Mouse (Mus musculus): ENCODE measurements around the gene Wrap53.
"Not testable (repeated sequence)": the region's sequence is repeated elsewhere in the genome, so short reads cannot be mapped to it uniquely, and the experiment has no call there.

The Wrap53 gene

DNA sequence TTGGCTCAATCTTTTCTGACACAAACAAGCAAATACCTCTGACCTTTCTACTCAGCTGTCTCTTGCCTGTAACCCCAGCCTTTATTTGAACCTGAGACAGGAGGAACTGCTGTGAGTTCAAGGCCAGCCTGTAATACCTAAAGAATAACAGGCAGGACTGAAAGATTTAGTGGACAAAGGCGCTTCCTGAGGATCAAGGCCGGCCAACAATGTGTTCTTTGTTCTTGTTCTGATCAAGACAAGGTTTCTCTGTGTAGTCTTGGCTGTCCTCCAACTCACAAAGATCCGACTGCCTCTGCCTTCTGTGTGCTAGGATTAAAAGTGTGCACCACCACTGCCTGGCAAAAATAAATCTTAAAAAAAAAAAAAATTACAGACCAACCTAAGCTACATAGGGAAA is 15.7 kb downstream of the Wrap53 start:
- no peak for DNase-seq (ENCODE audit: low read depth)

- DNase-seq (ENCODE audit: low read depth) = no peak
Measured at GRCm38 (mm10) chr11:69563373-69563772, 16.7 kb downstream of the Wrap53 start.

- DNase-seq (ENCODE audit: low read depth) = no peak
Measured at GRCm38 (mm10) chr11:69560896-69561854, 18.9 kb downstream of the Wrap53 start.

DNA sequence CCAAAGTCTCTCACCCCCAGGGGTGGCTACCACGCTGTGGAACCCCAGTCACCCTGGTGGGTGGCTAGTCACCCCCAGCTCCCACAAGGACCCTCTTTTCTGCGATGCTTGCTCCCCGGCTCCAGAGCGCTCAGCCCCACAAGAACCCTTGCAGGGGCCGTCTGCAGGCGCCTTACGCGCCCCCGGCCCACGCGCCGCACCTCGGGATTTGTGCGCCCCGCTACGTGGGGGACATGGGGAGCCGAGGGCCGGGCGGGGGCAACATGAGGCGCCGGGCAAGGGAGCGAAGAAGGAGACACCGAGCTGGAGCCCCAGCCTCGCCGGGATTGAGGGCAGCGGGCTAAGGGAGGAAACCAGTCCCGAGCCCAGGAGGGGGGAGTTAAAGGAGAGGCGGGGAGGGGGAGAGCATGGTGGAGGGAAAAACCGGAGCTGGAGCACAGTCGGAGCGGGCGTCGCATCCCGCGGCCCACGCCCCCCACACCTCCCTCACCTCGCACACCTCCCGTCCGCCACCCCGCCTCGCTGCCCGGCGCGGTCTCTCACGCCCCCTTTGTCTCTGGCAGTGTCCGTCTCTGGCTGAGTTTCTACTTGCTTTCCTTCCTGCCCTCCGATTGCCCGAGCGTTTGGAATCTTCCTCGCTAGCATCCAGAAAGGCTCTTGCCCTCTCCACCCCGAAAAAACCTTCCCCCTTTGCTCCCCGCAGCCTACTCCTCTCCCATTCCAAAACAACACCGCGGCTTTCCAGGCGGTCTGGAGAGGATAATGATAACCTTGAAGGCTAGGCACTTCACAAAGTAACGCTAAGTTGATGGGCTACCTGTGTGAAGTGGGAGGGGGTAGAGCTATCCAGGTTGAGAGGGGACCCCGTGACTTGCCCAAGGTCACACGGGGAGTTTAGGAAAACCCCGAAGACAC is 19.9 kb downstream of the Wrap53 start, which contains the start of gene Efnb3:
Gene Efnb3 (minus strand): TSS at position 355 of the 915 bp plus-strand sequence.
- no peak for DNase-seq (ENCODE audit: low read depth)

GRCm38 (mm10) chr11:69559183-69559582 is 20.9 kb downstream of the Wrap53 start:
- no peak for DNase-seq (ENCODE audit: low read depth)

DNA sequence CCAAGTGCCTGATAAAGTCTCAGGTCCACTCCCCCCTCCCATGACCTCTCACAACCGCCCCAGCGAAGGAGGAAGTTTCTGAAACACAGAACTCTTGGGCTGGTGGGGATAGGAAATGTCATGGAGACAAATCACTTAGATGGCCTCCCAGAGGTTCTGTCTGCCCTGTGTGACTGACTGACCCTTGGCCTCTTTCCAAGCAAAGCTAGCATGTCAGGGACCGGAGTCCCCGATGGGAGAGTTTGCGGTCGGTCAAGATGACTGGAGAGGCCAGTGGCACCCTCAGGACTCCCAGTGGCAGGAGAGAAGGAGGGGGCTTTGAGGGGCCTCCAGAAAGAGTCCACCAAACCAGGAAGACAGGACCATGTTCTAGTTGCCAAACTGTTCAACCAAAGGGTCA is 21.3 kb downstream of the Wrap53 start:
- no peak for DNase-seq (ENCODE audit: low read depth)

- DNase-seq (ENCODE audit: low read depth) = no peak
Measured at GRCm38 (mm10) chr11:69557381-69557958, 22.6 kb downstream of the Wrap53 start.

GRCm38 (mm10) chr11:69554539-69555140 is 25.4 kb downstream of the Wrap53 start:
- no peak for DNase-seq (ENCODE audit: low read depth)

- DNase-seq (ENCODE audit: low read depth) = no peak
Measured at GRCm38 (mm10) chr11:69553341-69553721, 26.7 kb downstream of the Wrap53 start.

DNA sequence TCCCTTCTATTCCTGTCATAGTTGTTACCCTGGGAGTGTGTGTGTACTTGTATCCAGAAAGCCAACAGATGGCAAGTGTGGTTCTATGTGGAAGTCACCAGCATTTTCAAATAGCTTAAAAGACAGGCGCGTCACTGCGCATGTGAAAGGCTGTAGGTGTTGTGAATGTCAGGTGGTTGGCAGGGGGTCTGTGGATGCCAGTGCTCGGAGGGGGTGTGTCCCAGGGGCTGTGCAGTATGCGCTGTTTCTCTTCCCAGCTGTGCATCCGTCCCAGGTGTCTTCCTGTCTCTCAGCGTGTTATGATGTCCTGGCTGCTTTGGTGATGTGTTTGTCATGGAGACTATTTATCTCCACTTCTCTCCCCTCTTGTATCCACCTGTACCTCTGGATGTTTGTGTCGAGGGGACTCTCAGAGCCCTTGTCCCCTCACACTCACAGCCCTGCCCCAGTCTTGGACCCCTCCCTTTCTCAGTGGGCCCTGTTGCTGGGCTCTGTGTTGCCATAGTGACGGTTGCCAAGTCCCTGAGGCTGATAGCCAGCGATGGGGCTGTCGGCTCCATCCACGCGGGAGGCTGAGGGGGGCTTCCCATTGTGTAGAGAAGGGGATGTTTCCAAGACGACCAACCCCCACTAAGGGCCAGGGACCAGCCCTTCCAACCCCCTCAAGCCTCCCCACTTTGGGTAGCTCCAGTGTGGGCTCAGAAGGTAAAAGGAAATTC is 27.3 kb downstream of the Wrap53 start:
- no peak for DNase-seq (ENCODE audit: low read depth)

GRCm38 (mm10) chr11:69551310-69551709 is 28.7 kb downstream of the Wrap53 start:
- no peak for DNase-seq (ENCODE audit: low read depth)

DNA sequence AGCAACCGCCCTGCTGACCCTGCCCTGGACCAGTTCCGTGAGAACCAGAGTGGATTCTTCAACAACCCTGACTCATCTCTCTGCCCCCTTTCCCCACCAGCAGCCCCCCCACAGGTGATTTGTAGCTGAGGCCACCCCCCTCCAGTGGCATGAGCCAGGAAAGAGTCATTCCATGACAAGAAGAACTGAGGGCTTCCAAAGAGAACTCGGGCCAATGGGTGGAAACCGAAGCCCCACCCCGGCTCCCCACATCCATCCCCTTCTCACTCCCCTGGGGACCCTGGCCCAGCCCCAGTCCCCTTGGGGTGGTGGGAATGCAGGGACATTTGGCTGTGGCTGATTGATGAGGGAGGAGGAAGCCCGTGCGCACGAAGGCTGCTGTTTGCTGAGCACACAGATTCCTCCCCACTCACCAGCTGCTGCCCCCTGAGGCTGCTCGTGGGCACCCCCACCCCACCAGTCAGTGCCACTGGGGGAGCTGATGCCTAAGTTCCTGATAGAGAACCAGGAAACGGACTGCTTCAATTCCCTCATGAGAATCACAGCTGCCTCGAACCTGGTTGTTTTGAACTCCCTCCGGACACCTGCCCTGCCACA is 30.9 kb downstream of the Wrap53 start, which contains the start of gene Dnah2:
Gene Dnah2 (minus strand): TSS at position 51 of the 597 bp plus-strand sequence.
- DNase-seq (ENCODE audit: low read depth) = no peak

DNA sequence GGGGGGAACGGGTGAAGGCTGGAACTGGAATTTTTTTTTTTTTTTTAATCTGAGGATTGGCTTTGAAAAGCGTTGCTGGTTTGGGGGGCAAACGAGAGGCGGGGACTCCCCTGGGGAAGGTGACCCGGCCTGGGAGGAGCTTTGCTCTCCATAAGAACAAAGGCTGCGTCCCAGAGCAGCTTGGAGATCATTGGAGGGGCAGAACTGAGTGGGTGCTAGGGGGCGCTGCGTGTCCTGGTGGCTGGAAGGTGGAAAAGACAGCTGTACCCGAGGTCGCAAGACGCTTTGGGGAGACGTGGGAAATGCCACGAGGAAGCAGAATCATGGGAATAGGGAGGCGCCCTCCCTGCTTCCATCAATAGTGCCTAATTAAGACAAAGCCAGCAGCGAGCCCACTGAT is 33.0 kb downstream of the Wrap53 start:
- DNase-seq (ENCODE audit: low read depth) = no peak

GRCm38 (mm10) chr11:69546423-69547053 is 33.5 kb downstream of the Wrap53 start:
- no peak for DNase-seq (ENCODE audit: low read depth)

GRCm38 (mm10) chr11:69545957-69546356 is 34.1 kb downstream of the Wrap53 start:
- DNase-seq (ENCODE audit: low read depth) = no peak

DNA sequence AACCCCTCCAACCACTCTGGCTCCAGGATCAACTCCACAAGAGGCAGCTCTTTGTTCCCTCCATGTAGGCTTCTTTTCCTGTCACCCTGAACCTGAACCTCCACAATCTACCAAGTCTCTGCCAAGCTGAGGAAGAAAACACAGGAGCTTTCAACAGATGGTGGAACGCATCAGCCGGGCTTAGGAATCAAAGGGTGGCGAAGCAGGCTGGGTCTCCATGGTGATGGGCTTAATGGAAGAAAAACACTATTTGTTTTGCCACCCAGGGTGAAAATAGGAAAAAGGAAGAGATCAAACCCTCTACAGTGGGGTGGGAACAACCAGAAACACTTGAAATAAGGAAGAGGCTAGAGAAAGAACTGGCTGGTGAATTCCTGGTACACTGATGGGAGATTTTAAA is 36.5 kb downstream of the Wrap53 start:
- DNase-seq (ENCODE audit: low read depth) = no peak

DNA sequence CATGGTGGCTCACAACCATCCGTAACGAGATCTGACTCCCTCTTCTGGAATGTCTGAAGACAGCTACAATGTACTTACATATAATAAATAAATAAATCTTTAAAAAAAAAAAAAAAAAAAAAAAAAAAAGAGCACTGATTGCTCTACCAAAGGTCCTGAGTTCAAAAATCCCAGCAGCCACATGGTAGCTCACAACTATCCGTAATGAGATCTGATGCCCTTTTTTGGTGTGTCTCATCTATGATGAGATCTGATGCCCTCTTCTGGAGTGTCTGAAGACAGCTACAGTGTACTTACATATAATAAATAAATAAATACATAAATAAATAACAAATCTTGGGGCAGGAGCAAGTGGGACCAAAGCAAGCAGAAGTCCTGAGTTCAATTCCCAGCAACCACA is 38.3 kb downstream of the Wrap53 start:
- DNase-seq (ENCODE audit: low read depth) = not testable (repeated sequence)

DNA sequence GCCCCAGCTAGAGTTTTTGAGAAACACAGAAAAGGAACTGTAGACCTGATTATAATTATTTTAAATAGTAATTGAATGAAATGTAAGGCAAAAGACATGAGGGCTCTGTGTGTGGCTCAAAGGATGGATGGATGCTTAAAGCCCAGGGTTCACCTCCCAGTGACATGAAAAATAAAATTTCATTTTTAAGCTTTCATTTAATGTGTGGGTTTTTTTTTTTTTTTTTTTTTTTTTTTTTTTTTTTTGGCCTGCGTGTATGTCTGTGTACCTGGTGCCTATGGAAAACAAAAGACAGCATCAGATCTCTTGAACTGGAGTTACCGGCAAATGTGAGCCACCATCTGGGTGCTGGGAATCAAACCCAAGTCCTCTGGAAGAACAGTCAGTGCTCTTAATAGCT is 39.4 kb downstream of the Wrap53 start:
- no peak for DNase-seq (ENCODE audit: low read depth)

- DNase-seq (ENCODE audit: low read depth) = no peak
Measured at GRCm38 (mm10) chr11:69534990-69535389, 45.1 kb downstream of the Wrap53 start.

DNA sequence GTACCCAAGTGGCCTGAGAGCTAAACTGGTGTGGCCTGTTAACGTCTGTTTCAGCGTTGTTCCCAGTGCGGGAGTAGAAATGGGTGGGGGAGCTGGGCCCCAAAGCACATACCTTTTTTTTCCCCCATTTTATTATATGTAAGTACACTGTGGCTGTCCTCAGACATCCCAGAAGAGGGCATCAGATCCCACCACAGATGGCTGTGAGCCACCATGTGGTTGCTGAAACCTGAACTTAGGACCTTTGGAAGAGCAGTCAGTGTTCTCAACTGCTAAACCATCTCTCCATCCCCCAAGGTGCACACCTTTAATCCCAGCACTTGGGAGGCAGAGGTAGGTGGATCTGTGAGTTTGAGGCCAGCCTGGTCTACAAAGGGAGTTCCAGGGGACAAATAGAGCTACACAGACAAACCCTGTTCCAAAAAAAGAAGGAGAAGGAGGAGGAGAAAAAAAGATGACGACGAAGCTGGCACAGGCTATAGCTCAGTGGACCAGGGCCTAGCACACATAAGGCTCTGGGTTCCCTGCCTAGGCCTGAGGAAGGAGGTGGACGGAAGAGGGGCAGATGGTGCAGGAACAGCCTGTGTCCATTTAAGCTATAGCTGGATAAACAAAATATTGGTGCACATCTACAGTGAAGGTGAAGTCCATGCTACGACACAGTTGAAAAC is 47.4 kb downstream of the Wrap53 start:
- no peak for DNase-seq (ENCODE audit: low read depth)
